Mouse (Mus musculus) adrenal gland, postnatal 4 days (tissue): Measurements from ENCODE around the gene Ube2z. TPM values are rescaled to one million over a fixed set of nuclear protein-coding genes. Genes with fewer than 3 reads are reported as not detected.

Experiments
- DNase-seq, 2 experiments: peaks; one replicate each; pipeline ENCODE4 v3.0.0; 2021 to 2022; ENCODE audit warnings: low spot score in 2 of 2, mixed read lengths in 2 of 2
- total RNA-seq, 2 experiments: library from RNA; stranded (reverse); gene quantifications; 2 replicates each; pipeline ENCODE4 v1.2.3; 2021

The Ube2z gene
- total RNA-seq, 2 experiments from 2014 or later = 54.9 to 57.8 TPM

- no peak for DNase-seq
Observed at GRCm38 (mm10) chr11:96008827-96009226, 56.4 kb downstream of the Ube2z start.

GRCm38 (mm10) chr11:96007516-96008235 is 57.5 kb downstream of the Ube2z start:
- DNase-seq = no peak

- DNase-seq = no peak
Observed at GRCm38 (mm10) chr11:96006852-96007515, 58.2 kb downstream of the Ube2z start.

- DNase-seq = no peak
Observed at GRCm38 (mm10) chr11:96006367-96006851, 58.8 kb downstream of the Ube2z start.

GRCm38 (mm10) chr11:96005403-96006271 is 59.6 kb downstream of the Ube2z start, which contains the start of gene Igf2bp1:
Igf2bp1 (minus strand) TSS chr11:96005940.
- DNase-seq = peak; percentile 33 to 44

- no peak for DNase-seq
Observed at GRCm38 (mm10) chr11:96004793-96005402, 60.3 kb downstream of the Ube2z start.

- no peak for DNase-seq
Observed at GRCm38 (mm10) chr11:96003969-96004792, 61.0 kb downstream of the Ube2z start.

GRCm38 (mm10) chr11:96003100-96003900 is 61.9 kb downstream of the Ube2z start:
- DNase-seq = no peak

Other genes with a start within 250 kb of the Ube2z start
- 10 to 100 TPM; 25.5 to 26.0 TPM for gene Phospho1, start 240.9 kb downstream of the Ube2z start, total RNA-seq
- 10 to 100 TPM; 17.2 to 23.1 TPM for gene Gngt2, start 228.2 kb downstream of the Ube2z start, total RNA-seq
- 10 to 100 TPM; 18.6 to 18.8 TPM for gene Abi3, start 222.9 kb downstream of the Ube2z start, total RNA-seq
- gene B4galnt2, start 150.5 kb downstream of the Ube2z start, total RNA-seq = under 1 TPM in 1 of 2 experiments, not detected in 1; 0.28 TPM
- 10 to 100 TPM; 19.4 to 27.3 TPM for gene Igf2bp1, start 59.4 kb downstream of the Ube2z start, total RNA-seq
- gene Gip, start 40.8 kb downstream of the Ube2z start, total RNA-seq = not detected
- 10 to 100 TPM; 74.3 to 78.8 TPM for gene Snf8, start 30.5 kb downstream of the Ube2z start, total RNA-seq
- 100 to 1,000 TPM; 332 to 356 TPM for gene Atp5g1, start 10.3 kb upstream of the Ube2z start, total RNA-seq
- gene Calcoco2, start 46.6 kb upstream of the Ube2z start, total RNA-seq = not detected
- gene Ttll6, start 68.4 kb upstream of the Ube2z start, total RNA-seq = not detected
- not detected for gene Hoxb13, start 128.9 kb upstream of the Ube2z start, total RNA-seq
- gene Hoxb9, start 206.1 kb upstream of the Ube2z start, total RNA-seq = 10 to 100 TPM; 86.0 to 93.6 TPM
- gene Hoxb8, start 216.5 kb upstream of the Ube2z start, total RNA-seq = 10 to 100 TPM; 58.4 to 61.2 TPM
- 10 to 100 TPM; 39.4 to 49.8 TPM for gene Hoxb7, start 221.2 kb upstream of the Ube2z start, total RNA-seq
- 10 to 100 TPM; 43.6 to 47.9 TPM for gene Hoxb6, start 227.1 kb upstream of the Ube2z start, total RNA-seq
- 10 to 100 TPM; 26.5 to 27.8 TPM for gene Hoxb5, start 237.9 kb upstream of the Ube2z start, total RNA-seq